ENCODE assay signal across 9 mouse cellular contexts in the genomic region with DNA sequence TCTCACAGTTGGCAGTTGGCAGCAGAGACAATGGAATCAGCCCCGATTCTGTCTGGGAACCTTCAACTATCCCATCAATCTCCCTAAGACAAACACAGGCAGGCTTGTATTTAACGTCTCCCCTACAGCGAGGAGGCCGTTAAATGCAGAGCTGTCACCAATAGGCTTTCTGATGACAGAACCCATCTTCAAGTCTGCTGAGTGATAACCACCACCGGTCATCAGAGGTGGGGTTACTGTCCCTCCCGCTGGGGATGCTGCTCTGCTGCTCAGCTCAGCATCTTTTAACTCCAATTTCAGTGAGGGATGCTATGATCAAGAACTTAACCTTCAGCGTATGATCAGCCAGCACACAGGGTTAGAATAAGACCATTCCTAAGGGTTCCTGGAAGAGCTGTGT. TPM values are rescaled to one million over a fixed set of nuclear protein-coding genes. Genes with fewer than 3 reads are reported as not detected.
DNase-seq lines count a peak whose midpoint lies in the region; ATAC-seq lines count a peak whose summit lies in the region.
"Had no signal": no experiment of that assay in that cellular context is flagged by ENCODE, and none has a peak within 500 bp of the region (broad histone marks: within the 10 kb centered on the region; RNA-seq: fewer than 3 reads in every experiment).

No protein-coding gene starts in this region.

- peak overlapping the region; percentile 99 for H3K4me2 ChIP-seq in heart, embryonic 12.5 days
- H3K4me2 ChIP-seq in embryonic facial prominence, embryonic 13.5 days = peak overlapping the region; percentile 100; the same call in 1 of the 2 replicates
- H3K4me2 ChIP-seq in intestine, embryonic 16.5 days (ENCODE audit: low read depth, low read length) = peak overlapping the region; percentile 98; the same call in 1 of the 2 replicates

- H3K9me3 ChIP-seq in heart, embryonic 12.5 days (replicated peaks) = no peaks in the 10 kb centered on the region
- H3K9me3 ChIP-seq in embryonic facial prominence, embryonic 13.5 days = no peaks in the 10 kb centered on the region
- no peaks in the 10 kb centered on the region for H3K9me3 ChIP-seq in intestine, embryonic 16.5 days (ENCODE audit: control insufficient read depth, low read length)

- H3K27me3 ChIP-seq in heart, embryonic 12.5 days (replicated peaks) = peaks cover 80% of the 10 kb centered on the region
- peaks cover 52% of the 10 kb centered on the region for H3K27me3 ChIP-seq in embryonic facial prominence, embryonic 13.5 days
- peaks cover 10% of the 10 kb centered on the region for H3K27me3 ChIP-seq in intestine, embryonic 16.5 days (replicated peaks; ENCODE audit: control insufficient read depth, insufficient read depth, low read length)

- H3K4me3 ChIP-seq in heart, embryonic 12.5 days = peak overlapping the region; percentile 66
- H3K4me3 ChIP-seq in embryonic facial prominence, embryonic 13.5 days = peak overlapping the region; percentile 67
- H3K4me3 ChIP-seq in intestine, embryonic 16.5 days (ENCODE audit: low read length) = peak overlapping the region; percentile 64

- peaks cover 22% of the 10 kb centered on the region; the same call in 1 of the 2 replicates for H3K4me1 ChIP-seq in heart, embryonic 12.5 days (replicated peaks)
- H3K4me1 ChIP-seq in embryonic facial prominence, embryonic 13.5 days = peaks cover 44% of the 10 kb centered on the region
- H3K4me1 ChIP-seq in intestine, embryonic 16.5 days (ENCODE audit: control insufficient read depth, insufficient read depth, low read length) = peaks cover 15% of the 10 kb centered on the region

- no peak for DNase-seq in heart, adult 18-20 months
- DNase-seq in neural tube, embryonic 10.5 days (ENCODE audit: extremely low spot score, low spot score) = peak; percentile 42
- DNase-seq in adrenal gland, adult 2 months = no peak
- DNase-seq in thymus, postnatal 14 days = no peak
- DNase-seq: gastrocnemius, postnatal 36 days had no signal

- H3K27ac ChIP-seq in heart, embryonic 12.5 days (ENCODE audit: poor library complexity, severe bottlenecking) = no peak overlapping the region
- no peak overlapping the region for H3K27ac ChIP-seq in embryonic facial prominence, embryonic 13.5 days
- no peak overlapping the region for H3K27ac ChIP-seq in intestine, embryonic 16.5 days (ENCODE audit: low read length)

- no peak overlapping the region for H3K9ac ChIP-seq in heart, embryonic 12.5 days
- H3K9ac ChIP-seq in embryonic facial prominence, embryonic 13.5 days = no peak overlapping the region
- 0 out of 2 replicates have a peak overlapping the region, but pooled peaks have one; percentile 72 for H3K9ac ChIP-seq in intestine, embryonic 16.5 days (ENCODE audit: low read depth, low read length)

- no peak for ATAC-seq in heart, embryonic 12.5 days (ENCODE audit: insufficient number of reproducible peaks, low FRiP score)
- no peak for ATAC-seq in embryonic facial prominence, embryonic 13.5 days (ENCODE audit: insufficient number of reproducible peaks, insufficient read depth, low FRiP score, low TSS enrichment, low read depth)
- ATAC-seq in intestine, embryonic 16.5 days = no peak
- ATAC-seq in megakaryocyte progenitor cell, adult 5-6 weeks (replicated peaks; ENCODE audit: poor library complexity) = no peak

- H3K36me3 ChIP-seq in heart, embryonic 12.5 days = no peaks in the 10 kb centered on the region
- H3K36me3 ChIP-seq in embryonic facial prominence, embryonic 13.5 days = no peaks in the 10 kb centered on the region
- H3K36me3 ChIP-seq in intestine, embryonic 16.5 days (ENCODE audit: control insufficient read depth, insufficient read depth, low read length) = no peaks in the 10 kb centered on the region

- 6% methylated on average over 7 of the region's 7 CpGs for WGBS in heart, embryonic 12.5 days
- WGBS in embryonic facial prominence, embryonic 13.5 days = 11% methylated on average over 7 of the region's 7 CpGs
- 30% methylated on average over 7 of the region's 7 CpGs for WGBS in intestine, embryonic 16.5 days

RNA-seq across cellular contexts. Expression of a gene that starts 2.0 kb away (rescaled TPM):
- 4.4 TPM in 2 replicates for polyA plus RNA-seq in heart, embryonic 12.5 days (2016; fragmentation: Nextera tagmentation; extraction: Ambion mirVana)
- total RNA-seq in heart, adult 18-20 months (2021) = 1 to 10 TPM in 1 of 2 experiments, under 1 TPM in 1; 0.87 to 1.1 TPM
- 5.9 and 6.1 TPM in 2 replicates for polyA plus RNA-seq in embryonic facial prominence, embryonic 13.5 days (2015; fragmentation: Nextera tagmentation; extraction: Ambion mirVana)
- 6.6 and 8.8 TPM in 2 replicates for polyA plus RNA-seq in intestine, embryonic 16.5 days (2015; fragmentation: Nextera tagmentation; extraction: Ambion mirVana)
- total RNA-seq in megakaryocyte progenitor cell, adult 5-6 weeks (2015) = 0.22 and 2.2 TPM in 2 replicates
- 0.74 and 0.79 TPM in 2 replicates for total RNA-seq in megakaryocyte progenitor cell, adult 5-6 weeks (2017)
- total RNA-seq in adrenal gland, adult 2 months (2021) = 1 to 10 TPM; 2.2 to 4.7 TPM
- 1.7 and 2.2 TPM in 2 replicates for polyA plus RNA-seq in adrenal gland, adult 2 months (2012; rRNA removed)
